Mouse (Mus musculus) limb, embryonic 12.5 days (tissue): ENCODE measurements at regions not wholly inside any gene's neighbourhood (a gene's known extent, or its start where the extent isn't known, plus 50 kb on each side); places are given as distances from the start of the nearest gene placed in this dataset.

Experiments used
- ATAC-seq: fragments of 200-750 bp; cut with Nextera tagmentation; 2 replicates; pipeline ENCODE4 v1.8.0; 2017; ENCODE audit warnings: low read depth, moderate TSS enrichment; ENCODE audit not compliant: insufficient number of reproducible peaks, insufficient read depth, low FRiP score, low TSS enrichment
- H3K27ac ChIP-seq: fragments of 300-500 bp; sonication (generic); 2 replicates; pipeline ENCODE4 v1.5.1; 2016; ENCODE audit warnings: mild to moderate bottlenecking, moderate library complexity
- H3K27me3 ChIP-seq: fragments of 300-500 bp; sonication (generic); 2 replicates; pipeline ENCODE4 v1.6.1; 2016; ENCODE audit warnings: mild to moderate bottlenecking, moderate library complexity
- H3K36me3 ChIP-seq: fragments of 300-500 bp; sonication (generic); 2 replicates; pipeline ENCODE4 v1.6.1; 2016; ENCODE audit warnings: mild to moderate bottlenecking, moderate library complexity
- H3K4me1 ChIP-seq: fragments of 300-500 bp; sonication (generic); replicated peaks from 2 replicates; pipeline ENCODE4 v1.6.1; 2016
- H3K4me2 ChIP-seq: fragments of 300-500 bp; sonication (generic); 2 replicates; pipeline ENCODE4 v1.6.1; 2016; ENCODE audit warnings: mild to moderate bottlenecking, moderate library complexity
- H3K4me3 ChIP-seq: fragments of 300-500 bp; sonication (generic); replicated peaks from 2 replicates; pipeline ENCODE4 v1.5.1; 2016; ENCODE audit warnings: mild to moderate bottlenecking
- H3K9ac ChIP-seq: fragments of 300-500 bp; sonication (generic); replicated peaks from 2 replicates; pipeline ENCODE4 v1.6.1; 2016; ENCODE audit warnings: mild to moderate bottlenecking, moderate library complexity
- H3K9me3 ChIP-seq: fragments of 300-500 bp; sonication (generic); 2 replicates; pipeline ENCODE4 v1.6.1; 2016; ENCODE audit warnings: mild to moderate bottlenecking, moderate library complexity
- WGBS: fragments of 180-500 bp; shearing (Covaris S2); methylation state at CpG from one replicate; pipeline ENCODE4 v1.1.7; 2016; 5-methylcytosine and 5-hydroxymethylcytosine counted together

- Histone ChIP-seq H3K4me2 (no peak overlapping the region), H3K4me1 (peaks cover 9% of the 10 kb centered on the region), H3K9me3 (no peaks in the 10 kb centered on the region), H3K9ac (no peak overlapping the region), H3K27me3 (no peaks in the 10 kb centered on the region), H3K4me3 (no peak overlapping the region), H3K27ac (no peak overlapping the region), H3K36me3 (no peaks in the 10 kb centered on the region)
- 38% methylated on average over 5 of the region's 5 CpGs for WGBS
- no peak for ATAC-seq
These were observed 622.7 kb downstream of the Pdcd6ip start for GRCm38 (mm10) chr9:113085281-113085810.

GRCm38 (mm10) chr9:113074866-113075265, 633.2 kb downstream of the Pdcd6ip start:
- no peak overlapping the region for H3K9ac ChIP-seq
- H3K4me2 ChIP-seq, result no peak overlapping the region
- H3K9me3 ChIP-seq, result peaks cover 6% of the 10 kb centered on the region; the same call in 1 of the 2 replicates
- H3K27ac ChIP-seq, result no peak overlapping the region
- ATAC-seq, result no peak
- no peaks in the 10 kb centered on the region for H3K36me3 ChIP-seq
- WGBS, result 85% methylated on average over 3 of the region's 3 CpGs
- H3K4me3 ChIP-seq, result no peak overlapping the region
- no peaks in the 10 kb centered on the region for H3K27me3 ChIP-seq
- H3K4me1 ChIP-seq, result no peaks in the 10 kb centered on the region

- 67% methylated on average over 11 of the region's 11 CpGs for WGBS
- ATAC-seq, result no peak
- H3K4me3 ChIP-seq, result no peak overlapping the region
- no peaks in the 10 kb centered on the region for H3K4me1 ChIP-seq
- H3K27ac ChIP-seq, result no peak overlapping the region
- H3K27me3 ChIP-seq, result no peaks in the 10 kb centered on the region; the same call in 1 of the 2 replicates
- no peaks in the 10 kb centered on the region for H3K36me3 ChIP-seq
- H3K4me2 ChIP-seq, result no peak overlapping the region
- H3K9ac ChIP-seq, result no peak overlapping the region
- no peaks in the 10 kb centered on the region for H3K9me3 ChIP-seq
These were observed 650.6 kb downstream of the Pdcd6ip start for GRCm38 (mm10) chr9:113057415-113057814.

- no peak overlapping the region for H3K9ac ChIP-seq
- H3K4me3 ChIP-seq, result no peak overlapping the region
- H3K36me3 ChIP-seq, result no peaks in the 10 kb centered on the region
- no peak overlapping the region for H3K4me2 ChIP-seq
- no peak for ATAC-seq
- no peaks in the 10 kb centered on the region for H3K27me3 ChIP-seq
- no peaks in the 10 kb centered on the region for H3K4me1 ChIP-seq
- no peak overlapping the region for H3K27ac ChIP-seq
- no peaks in the 10 kb centered on the region for H3K9me3 ChIP-seq
- WGBS, result 78% methylated on average over 4 of the region's 4 CpGs
These were observed 663.4 kb downstream of the Pdcd6ip start for GRCm38 (mm10) chr9:113044556-113045178.

- Histone ChIP-seq H3K27me3 (no peaks in the 10 kb centered on the region), H3K36me3 (no peaks in the 10 kb centered on the region), H3K9ac (no peak overlapping the region), H3K9me3 (no peaks in the 10 kb centered on the region), H3K27ac (no peak overlapping the region), H3K4me1 (no peaks in the 10 kb centered on the region), H3K4me3 (no peak overlapping the region), H3K4me2 (no peak overlapping the region)
- ATAC-seq, result no peak
- WGBS, result 91% methylated on average over 6 of the region's 6 CpGs
These were observed 667.2 kb downstream of the Pdcd6ip start for GRCm38 (mm10) chr9:113040885-113041284.

GRCm38 (mm10) chr9:113033996-113034395, 674.1 kb downstream of the Pdcd6ip start:
- Histone ChIP-seq H3K4me1 (no peaks in the 10 kb centered on the region), H3K27me3 (no peaks in the 10 kb centered on the region), H3K4me3 (no peak overlapping the region), H3K9ac (no peak overlapping the region), H3K4me2 (no peak overlapping the region), H3K36me3 (no peaks in the 10 kb centered on the region), H3K27ac (no peak overlapping the region), H3K9me3 (no peaks in the 10 kb centered on the region)
- 87% methylated on average over 5 of the region's 5 CpGs for WGBS
- no peak for ATAC-seq

- H3K4me3 ChIP-seq, result no peak overlapping the region
These were observed 679.0 kb downstream of the Pdcd6ip start for GRCm38 (mm10) chr9:113029091-113029490.

GRCm38 (mm10) chr9:113026904-113027193, 681.2 kb downstream of the Pdcd6ip start:
- no peak for ATAC-seq
- Histone ChIP-seq H3K4me2 (no peak overlapping the region), H3K9ac (no peak overlapping the region), H3K27ac (no peak overlapping the region), H3K36me3 (no peaks in the 10 kb centered on the region), H3K9me3 (no peaks in the 10 kb centered on the region), H3K27me3 (no peaks in the 10 kb centered on the region), H3K4me3 (no peak overlapping the region), H3K4me1 (no peaks in the 10 kb centered on the region)
- 83% methylated on average over 4 of the region's 4 CpGs for WGBS

More at GRCm38 (mm10) chr9:113029091-113029490, 679.0 kb downstream of the Pdcd6ip start:
- H3K9me3 ChIP-seq, result no peaks in the 10 kb centered on the region
- no peaks in the 10 kb centered on the region for H3K27me3 ChIP-seq
- ATAC-seq, result no peak
- H3K4me2 ChIP-seq, result no peak overlapping the region
- no peak overlapping the region for H3K27ac ChIP-seq
- no peak overlapping the region for H3K9ac ChIP-seq
- 67% methylated on average over 4 of the region's 4 CpGs for WGBS
- H3K36me3 ChIP-seq, result no peaks in the 10 kb centered on the region
- no peaks in the 10 kb centered on the region for H3K4me1 ChIP-seq

- Histone ChIP-seq H3K9me3 (no peaks in the 10 kb centered on the region), H3K36me3 (no peaks in the 10 kb centered on the region), H3K4me2 (no peak overlapping the region), H3K9ac (no peak overlapping the region), H3K27ac (no peak overlapping the region), H3K4me3 (no peak overlapping the region), H3K4me1 (no peaks in the 10 kb centered on the region), H3K27me3 (no peaks in the 10 kb centered on the region)
- no peak for ATAC-seq
- WGBS, result 71% methylated on average over 4 of the region's 4 CpGs
These were observed 681.8 kb downstream of the Pdcd6ip start for GRCm38 (mm10) chr9:113026096-113026903.

GRCm38 (mm10) chr9:113021866-113022645, 686.0 kb downstream of the Pdcd6ip start:
- Histone ChIP-seq H3K36me3 (no peaks in the 10 kb centered on the region), H3K4me1 (no peaks in the 10 kb centered on the region), H3K4me3 (no peak overlapping the region), H3K4me2 (no peak overlapping the region), H3K9ac (no peak overlapping the region), H3K27me3 (no peaks in the 10 kb centered on the region), H3K9me3 (no peaks in the 10 kb centered on the region), H3K27ac (no peak overlapping the region)
- ATAC-seq, result no peak
- WGBS, result 79% methylated on average over 6 of the region's 6 CpGs

GRCm38 (mm10) chr9:113019576-113019975, 688.5 kb downstream of the Pdcd6ip start:
- no peaks in the 10 kb centered on the region for H3K27me3 ChIP-seq
- WGBS, result 57% methylated on average over 6 of the region's 6 CpGs
- no peak overlapping the region for H3K27ac ChIP-seq
- H3K36me3 ChIP-seq, result no peaks in the 10 kb centered on the region
- ATAC-seq, result no peak
- H3K4me2 ChIP-seq, result no peak overlapping the region
- no peak overlapping the region for H3K9ac ChIP-seq
- H3K4me3 ChIP-seq, result no peak overlapping the region
- H3K4me1 ChIP-seq, result no peaks in the 10 kb centered on the region
- H3K9me3 ChIP-seq, result no peaks in the 10 kb centered on the region
